Mouse (Mus musculus): ENCODE data around the gene Oas1a.
A peak's percentile ranks its signal among the peaks of the same experiment; 100 is the strongest.
"Not testable (repeated sequence)": the region's sequence is repeated elsewhere in the genome, so short reads cannot be mapped to it uniquely, and the experiment has no call there.

The Oas1a gene

DNA sequence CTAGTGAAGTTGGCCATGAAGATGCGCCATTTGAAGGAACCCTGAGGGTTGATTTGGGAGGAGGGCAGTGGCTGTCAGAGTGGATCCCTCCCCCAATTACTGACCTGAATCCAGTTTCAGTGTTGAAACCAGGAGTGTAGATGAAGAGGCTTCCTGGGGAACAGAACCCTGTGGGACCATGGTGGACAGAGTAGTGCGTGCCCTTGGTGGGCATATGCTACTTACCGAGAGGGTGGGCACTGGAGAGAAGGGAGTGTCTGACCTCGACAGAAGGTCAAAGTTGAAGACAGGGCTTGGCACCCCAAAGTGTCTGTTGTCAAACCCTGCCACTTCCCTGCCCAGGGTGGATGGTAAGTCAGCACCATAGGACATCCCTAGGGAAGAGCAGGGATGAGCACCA lies 13.5 kb downstream of the Oas1a start:
- not testable (repeated sequence) for DNase-seq (ENCODE audit: low spot score)

DNA sequence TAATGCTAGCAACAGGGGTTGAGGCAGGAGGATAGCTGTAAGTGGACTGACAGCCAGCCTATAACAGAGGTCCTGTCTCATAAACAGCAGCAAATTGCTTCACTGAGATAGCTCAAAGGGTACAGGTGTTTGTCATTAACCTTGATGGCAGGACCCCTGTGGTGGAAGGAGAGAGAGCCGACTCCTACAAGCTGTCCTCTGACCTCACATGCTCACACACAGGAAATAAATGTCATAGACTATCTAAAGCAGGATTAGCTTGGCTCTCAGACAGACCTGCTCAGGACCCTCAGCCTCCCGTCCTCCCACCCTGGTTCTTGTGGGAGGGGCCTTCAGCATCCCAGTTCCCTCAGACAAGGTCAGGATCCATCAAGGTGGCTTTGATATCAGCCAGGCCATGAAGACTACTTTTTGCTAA lies 15.1 kb downstream of the Oas1a start:
- no peak for DNase-seq (ENCODE audit: low spot score)

DNA sequence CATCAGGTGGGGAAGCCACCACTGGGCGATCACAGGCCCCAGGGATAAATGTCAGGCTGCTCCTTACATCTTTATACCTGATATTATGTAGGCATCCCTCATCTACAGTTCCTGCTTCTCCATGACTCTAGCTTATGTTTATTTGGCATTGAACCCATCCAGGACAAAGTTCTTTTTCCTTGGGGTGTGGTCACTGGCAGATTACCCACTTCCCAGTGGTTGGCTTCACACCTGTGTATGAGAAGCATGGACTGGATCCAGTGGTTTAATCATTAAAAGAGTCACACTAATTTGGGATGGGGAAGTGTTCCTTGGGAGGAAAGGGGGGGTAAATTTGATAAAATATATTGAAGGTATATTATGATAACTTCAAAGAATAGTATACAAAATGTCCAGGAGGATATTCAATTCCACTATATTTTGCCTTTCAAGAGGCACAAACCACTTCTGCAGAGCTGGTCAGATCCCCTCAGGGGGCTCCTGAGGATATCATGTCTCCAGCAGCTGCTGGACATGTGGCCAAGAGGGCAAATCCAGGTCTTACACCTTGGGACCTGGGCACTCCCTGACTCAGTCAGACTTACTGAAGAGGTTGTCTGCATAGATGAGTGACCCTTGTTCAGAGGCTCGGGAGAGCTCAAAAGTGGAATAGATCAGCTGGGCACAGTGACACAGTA lies 15.6 kb downstream of the Oas1a start:
- not testable (repeated sequence) for DNase-seq (ENCODE audit: low spot score)

DNA sequence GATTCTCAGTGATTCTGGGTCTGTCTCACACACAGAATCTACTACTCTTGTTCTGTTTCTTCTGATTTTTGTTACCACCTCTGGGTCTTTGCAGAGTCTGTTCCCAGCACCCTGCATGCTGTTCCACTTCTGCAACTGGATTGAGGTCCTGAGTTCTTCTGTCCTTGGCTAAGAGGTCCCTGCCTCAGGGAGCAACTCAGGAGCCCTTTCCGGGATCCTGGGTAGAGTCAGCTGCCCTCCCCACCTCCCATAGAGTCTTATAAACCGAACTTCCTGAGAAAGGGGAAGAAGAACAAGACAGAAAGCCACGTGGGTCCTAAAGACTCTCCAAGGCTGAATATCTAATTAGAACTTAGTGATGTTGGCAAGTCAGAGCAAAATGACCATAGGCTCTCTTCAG lies 16.3 kb downstream of the Oas1a start:
- no peak for DNase-seq (ENCODE audit: low spot score)

DNA sequence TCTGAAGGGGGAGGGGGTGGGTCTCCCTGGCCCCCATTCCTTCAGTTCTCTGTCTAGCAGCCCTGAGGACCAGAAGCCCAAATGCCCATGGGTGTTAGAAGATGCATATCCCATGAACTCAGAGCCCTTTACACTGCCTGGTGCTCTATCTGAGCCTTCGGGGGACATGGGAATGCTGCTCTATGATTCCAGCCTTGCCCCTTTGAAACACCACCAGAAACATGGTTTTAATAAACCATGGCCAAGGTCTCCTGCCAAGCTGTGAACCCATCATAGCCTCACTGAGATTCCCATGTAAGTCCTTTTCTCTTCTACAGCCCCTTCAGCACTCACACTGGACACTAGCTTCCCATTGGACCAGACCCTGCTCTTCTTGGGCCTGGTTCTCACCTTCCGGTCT lies 17.3 kb downstream of the Oas1a start:
- no peak for DNase-seq (ENCODE audit: low spot score)

DNA sequence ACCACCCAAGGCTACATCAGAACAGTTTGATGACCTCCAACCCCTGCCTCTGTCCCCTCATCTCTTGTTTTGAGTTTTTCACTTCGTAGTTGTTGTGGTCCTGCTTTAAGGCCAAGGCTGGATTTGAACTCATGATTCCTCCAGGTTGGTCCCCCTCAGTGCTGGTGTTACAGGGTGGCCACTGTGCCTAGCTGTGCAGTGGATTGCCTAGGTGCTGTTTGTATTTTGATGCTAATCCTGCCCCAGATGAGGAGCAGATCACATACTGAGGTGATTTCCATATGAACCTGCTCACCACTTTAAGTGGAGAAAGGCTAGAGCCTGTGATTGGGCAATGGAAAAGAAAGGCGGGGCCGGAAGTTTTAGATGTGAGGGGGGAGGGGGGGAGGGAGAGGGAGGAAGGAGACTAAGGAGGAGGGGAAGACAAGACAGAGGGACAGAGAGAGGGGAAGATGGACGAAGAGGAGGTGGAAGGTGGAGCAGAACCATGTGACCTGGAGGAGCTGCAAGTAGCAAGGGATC lies 19.0 kb downstream of the Oas1a start:
- DNase-seq (ENCODE audit: low spot score), result not testable (repeated sequence)

DNA sequence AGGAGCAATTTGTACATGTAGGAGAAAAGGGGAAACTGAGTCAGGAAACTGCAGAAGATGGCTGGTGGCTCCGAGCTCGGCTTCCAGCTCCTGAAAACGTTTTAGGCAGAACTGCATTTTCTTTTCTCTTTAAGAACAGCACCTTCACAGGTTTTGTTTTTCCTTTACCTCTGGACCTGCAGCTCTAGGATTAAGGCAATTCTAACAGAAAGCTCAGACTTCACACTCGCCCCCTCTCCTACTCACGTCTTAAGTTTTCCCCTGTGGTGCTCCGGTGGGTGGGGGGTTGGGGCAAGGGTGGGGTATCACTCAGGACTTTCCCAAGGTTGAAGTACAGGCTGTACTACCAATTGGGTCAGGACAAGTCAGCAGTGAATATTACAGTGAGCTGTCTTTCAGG lies 19.5 kb downstream of the Oas1a start:
- DNase-seq (ENCODE audit: low spot score), result no peak

DNA sequence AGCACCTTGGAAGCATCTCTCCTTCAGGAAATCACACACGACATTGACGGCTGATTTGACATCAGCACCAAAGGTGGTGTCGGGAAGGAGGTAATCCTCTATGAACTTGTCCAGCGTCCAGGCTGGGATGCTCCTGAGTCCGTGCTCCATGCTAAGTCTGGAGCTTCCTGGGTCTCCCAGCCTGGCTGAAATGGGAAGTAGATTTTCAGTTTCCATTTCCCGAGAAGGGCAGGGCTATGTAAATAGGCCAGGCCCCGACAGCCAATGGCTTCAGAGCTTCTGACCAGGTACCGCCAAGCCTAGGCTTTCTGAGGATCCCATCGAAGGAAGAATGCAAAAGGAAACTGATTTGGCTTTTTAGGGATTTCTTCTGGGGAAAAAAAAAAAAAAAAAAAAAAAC lies 19.9 kb downstream of the Oas1a start, which contains the start of gene Oas1g:
TSS of gene Oas1g (minus strand) at position 201 of the 400 bp plus-strand sequence.
- not testable (repeated sequence) for DNase-seq (ENCODE audit: low spot score)

DNA sequence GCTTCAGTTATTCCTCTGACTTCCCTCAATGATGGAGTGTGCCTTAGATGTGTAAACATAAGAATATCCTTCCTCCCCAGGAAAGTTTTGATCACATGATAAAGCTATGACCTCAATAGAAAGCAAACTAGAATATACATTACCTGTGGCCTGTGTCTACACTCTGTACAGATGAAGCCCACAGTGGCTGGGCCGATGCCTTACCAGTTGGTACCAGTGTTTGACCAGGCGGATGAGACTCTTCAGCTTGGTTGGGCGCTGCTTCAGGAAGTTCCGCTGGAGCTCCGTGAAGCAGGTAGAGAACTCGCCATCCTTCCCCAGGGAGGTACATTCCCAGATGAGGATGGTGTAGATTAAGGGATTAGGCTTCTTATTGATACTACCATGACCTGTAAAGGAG lies 25.6 kb downstream of the Oas1a start:
- DNase-seq (ENCODE audit: low spot score), result not testable (repeated sequence)

DNA sequence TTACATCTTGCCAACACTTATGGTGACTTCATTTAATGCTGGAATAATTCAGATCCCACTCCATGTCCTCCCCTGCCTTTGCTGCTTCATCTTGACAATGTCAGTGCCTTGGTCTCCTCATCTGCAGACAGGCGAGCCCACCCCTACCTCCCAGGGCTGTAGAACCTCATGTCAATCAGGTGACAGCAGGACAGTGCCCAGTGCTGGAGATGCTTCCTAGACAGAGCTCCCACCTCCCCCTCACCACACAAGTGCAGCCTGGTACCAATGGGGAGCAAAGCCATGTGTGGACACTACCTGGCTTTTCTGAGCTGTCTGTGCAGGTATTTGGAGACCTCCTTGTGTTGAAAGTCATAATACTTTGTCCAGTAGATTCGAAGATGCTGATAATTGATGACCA lies 28.5 kb downstream of the Oas1a start:
- not testable (repeated sequence) for DNase-seq (ENCODE audit: low spot score)

DNA sequence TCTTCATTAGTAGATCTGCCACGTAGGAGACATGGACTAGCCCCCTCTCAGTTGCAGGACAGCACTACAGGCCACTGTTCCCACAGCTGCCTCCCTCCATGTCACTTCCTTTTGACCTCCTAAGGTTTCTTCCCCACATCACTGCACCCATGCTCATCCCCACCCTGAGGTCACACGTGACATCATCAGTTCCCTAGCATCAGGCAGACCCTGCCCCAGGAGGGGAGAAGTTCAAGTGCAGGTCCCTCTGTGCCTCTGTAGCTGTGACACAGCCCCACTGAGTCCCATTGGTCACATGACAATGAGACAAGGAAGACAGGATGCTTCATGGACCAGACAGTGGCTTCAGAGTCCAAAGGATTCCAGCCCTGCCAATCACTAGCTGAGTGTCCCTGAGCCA lies 29.9 kb downstream of the Oas1a start:
- not testable (repeated sequence) for DNase-seq (ENCODE audit: low spot score)

DNA sequence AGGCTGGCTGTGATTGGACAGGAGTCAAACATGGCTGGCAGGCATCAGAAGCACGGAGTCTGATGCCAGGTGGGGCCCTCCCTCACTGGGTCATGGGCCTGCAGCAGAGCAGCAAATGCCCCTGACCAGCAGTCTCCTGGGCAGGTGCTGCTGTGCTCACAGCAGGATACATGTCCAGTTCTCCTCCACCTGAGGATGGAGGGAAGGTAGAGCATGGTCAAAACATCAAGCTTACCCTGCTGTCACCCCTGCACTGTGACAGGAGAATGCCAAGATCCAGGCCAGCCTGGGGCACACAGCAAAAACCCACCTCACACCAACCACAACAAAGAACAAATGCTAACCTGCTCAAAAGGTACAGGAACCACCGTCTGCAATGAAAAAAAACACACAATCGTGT lies 30.5 kb downstream of the Oas1a start:
- DNase-seq (ENCODE audit: low spot score), result not testable (repeated sequence)

DNA sequence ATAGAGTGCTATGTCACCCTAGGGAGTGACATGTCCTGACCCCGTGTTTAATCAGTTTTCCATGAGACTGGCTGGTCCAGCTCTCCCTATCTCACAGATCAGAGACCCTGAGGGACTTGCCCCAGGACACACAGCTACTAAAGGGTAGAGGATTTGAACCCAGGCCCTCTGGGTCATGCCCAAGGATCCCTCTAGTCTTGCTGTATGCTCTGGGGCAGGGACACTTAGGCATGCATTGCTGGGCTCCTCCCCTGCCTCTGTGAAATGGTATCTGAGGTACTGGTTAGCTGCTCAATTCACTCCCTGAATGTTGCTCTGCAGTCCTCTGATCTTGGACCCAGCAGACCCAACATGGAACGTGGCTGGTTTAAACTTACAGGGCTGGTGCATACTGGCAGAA lies 35.9 kb downstream of the Oas1a start:
- no peak for DNase-seq (ENCODE audit: low spot score)

DNA sequence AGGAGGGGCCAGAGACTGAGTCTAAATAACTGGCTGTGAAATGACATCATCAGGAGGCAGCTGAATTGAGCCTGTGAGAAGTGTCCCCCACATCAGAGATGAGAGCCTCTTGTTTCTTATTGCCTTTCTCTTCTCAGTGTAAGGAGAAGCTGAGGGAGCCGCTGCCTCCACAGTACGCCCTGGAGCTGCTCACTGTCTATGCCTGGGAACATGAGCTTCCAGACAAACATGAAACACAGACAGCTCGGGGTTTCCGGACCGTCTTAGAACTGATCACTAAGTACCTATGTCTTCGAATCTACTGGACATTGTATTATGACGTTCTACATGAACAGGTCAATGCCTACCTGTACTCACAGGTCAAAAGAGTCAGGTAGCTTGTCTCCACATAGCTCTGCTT lies 36.5 kb downstream of the Oas1a start:
- no peak for DNase-seq (ENCODE audit: low spot score)

DNA sequence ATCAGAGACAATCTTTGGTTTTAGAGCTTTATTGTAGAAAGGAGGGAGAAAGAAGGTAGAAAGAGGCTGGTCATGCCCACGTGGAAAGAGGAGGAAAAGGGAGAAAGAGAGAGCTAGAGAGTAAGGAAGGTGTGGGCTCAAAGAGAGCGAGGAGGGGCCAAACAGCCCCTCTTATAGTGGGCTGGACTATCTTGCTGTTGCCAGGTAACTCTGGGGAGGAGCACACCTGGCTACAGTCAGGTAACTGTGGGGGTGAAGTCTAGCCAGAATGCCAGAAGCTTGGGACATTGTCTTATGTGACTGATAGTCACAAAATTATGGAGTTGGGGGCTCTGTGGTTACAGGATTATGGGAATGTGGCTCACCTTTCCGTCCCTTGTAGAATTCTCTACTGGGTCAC lies 37.2 kb downstream of the Oas1a start:
- DNase-seq (ENCODE audit: low spot score), result no peak

DNA sequence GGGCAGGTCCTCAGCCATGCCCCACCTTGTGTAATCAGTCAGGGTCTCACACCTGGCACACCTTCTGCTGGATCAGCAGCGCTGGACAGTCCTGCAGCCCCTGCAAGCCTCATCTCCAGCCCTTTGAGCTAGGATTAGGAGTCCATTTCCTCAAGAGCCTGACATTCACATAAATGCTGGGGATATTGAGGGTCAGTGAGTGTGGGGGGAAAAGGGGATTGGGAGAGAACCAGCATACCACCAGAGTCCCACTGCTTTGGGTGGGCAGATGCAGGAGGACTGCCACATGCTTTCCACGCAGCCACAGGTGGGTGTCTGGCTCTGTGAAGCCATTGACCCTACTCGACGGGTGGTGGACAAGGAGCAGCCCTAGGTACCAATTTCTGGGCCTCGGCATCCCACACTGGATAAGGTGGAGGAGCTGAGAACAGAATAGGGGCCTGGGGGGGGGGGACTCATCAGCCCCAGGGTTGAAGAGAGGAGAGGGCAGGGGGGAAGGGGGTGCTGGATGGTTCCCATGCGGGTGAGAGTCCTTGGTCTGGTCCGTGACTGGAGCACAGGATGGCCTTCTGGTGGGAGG lies 37.8 kb downstream of the Oas1a start:
- no peak for DNase-seq (ENCODE audit: low spot score)

DNA sequence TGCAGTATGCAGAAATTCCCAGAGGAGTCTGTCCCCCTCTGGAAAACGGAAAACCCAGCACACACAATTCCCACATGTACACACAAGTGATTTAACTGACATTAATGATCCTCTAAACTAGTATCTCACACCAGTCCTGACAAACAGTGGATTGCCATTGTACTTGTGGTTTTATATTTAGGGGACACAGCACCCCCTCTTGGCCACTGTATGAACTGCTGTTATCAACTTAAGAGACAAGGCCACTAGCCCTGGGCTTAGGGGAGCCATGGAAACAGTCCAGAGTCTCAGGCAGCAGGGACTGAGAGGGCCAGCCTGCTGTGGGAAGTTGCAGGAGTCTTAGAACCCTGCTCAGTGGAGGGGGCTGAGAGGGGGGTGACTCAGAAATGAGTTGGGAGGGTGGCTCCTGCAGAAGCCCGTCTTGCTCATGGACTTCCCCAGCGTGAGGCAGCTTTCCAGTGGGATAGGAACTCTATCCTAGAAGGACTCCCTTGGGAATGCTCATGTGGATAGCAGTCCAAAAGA lies 41.9 kb downstream of the Oas1a start:
- DNase-seq (ENCODE audit: low spot score), result peak; percentile 16

DNA sequence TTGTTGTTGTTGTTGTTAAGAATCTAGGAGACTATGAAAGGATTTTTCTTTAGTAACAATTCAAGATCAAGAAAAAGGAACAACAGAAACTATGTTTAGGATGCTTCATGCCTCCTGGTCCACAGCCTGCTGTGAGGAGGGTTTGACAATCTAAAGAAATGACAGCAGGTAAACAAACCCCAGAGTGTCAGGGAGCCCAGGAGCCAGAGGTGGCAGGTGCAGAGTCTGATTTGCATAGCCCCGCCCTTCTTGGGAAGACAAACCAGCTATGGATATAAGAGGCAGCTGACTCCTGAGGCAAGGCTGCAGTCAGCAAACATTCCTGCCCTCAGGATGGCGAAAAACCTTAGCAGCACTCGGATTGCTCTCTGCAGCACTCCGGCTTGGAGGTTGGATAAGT lies 46.2 kb downstream of the Oas1a start, which contains the start of gene Oas1h:
TSS of gene Oas1h (plus strand) at position 301 of the 400 bp plus-strand sequence.
- no peak for DNase-seq (ENCODE audit: low spot score)

DNA sequence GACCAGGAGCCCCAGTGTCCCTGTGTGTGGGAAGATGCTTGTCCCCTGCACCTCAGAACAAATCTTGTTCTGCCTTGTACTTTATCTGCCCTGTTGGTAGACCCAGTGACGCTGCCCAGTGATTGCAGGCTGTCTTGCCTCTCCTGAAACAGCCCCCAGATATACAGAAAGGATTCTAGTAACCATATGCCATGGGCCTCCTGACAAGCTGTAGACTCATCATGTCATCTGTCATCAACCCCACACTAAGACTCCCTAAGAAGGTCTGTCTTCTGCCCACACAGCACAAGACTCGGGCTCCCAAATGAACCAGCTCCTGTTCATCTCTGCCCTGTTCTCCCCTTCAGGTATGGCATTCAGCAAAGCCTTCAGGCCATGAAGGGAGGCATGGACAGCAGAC lies 48.1 kb downstream of the Oas1a start:
- DNase-seq (ENCODE audit: low spot score), result no peak

DNA sequence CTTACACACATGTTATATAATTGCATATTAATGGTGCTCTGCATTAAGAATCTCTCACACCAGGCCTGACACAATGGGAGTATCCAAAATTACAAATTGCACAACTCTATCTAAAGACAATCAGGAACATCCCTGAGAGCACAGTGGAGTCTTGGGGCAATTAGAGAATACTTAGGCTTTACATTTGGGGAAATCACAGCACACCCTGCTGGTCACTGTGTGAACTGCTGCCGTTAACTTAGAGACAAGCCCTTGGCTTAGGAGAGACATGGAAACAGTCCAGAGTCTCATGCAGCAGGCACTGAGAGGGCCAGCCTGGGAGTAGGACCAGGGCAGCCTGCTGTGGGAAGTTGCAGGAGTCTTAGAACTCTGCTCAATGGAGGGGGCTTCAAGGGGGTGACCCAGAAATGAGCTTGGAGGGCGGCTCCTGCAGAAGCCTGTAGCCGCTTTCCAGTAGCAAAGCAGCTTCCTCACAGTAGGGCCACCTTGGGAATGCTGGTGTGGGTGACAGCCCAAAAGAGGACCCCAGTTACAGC lies 57.7 kb downstream of the Oas1a start:
- peak; percentile 30 for DNase-seq (ENCODE audit: low spot score)

DNA sequence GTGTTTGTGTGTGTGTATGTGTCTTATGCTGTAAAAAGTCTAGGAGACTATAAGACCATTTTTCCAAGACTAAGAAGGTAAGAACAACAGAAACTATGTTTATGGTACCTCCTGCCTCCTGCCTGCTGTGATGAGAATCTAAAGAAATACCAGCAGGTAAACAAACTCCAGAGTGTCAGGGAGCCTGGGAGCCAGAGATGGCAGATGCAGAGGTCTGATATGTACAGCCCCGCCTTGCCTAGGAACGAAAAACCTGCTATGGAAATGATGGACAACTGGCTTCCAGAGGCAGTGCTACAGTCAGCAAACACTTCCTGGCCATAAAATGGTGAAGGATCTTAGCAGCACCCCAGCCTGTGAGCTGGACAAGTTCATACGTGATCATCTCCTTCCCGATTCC lies 60.3 kb downstream of the Oas1a start, which contains the start of gene Oas1f:
TSS of gene Oas1f (plus strand) at position 301 of the 400 bp plus-strand sequence.
- DNase-seq (ENCODE audit: low spot score), result no peak

All from c-Kit-positive CD71-positive TER-119-positive erythroid progenitor cells, embryonic 14.5 days (primary cell).